Mouse (Mus musculus) cerebral cortex, adult 2 months (tissue): ENCODE data around the gene Polk.

Source experiments
- WGBS: fragments of 180-500 bp; shearing (Covaris S2); methylation state at CpG from one replicate; pipeline ENCODE4 v1.1.7; 2018; 5-methylcytosine and 5-hydroxymethylcytosine counted together

The Polk gene

GRCm38 (mm10) chr13:96542081-96542889 lies at the start of gene Polk, which contains the start of gene Col4a3bp:
Gene Polk (minus strand): TSS chr13:96542579.
Gene Col4a3bp (plus strand): TSS chr13:96542618.
- under 1% methylated on average over 49 of the region's 50 CpGs for WGBS

DNA sequence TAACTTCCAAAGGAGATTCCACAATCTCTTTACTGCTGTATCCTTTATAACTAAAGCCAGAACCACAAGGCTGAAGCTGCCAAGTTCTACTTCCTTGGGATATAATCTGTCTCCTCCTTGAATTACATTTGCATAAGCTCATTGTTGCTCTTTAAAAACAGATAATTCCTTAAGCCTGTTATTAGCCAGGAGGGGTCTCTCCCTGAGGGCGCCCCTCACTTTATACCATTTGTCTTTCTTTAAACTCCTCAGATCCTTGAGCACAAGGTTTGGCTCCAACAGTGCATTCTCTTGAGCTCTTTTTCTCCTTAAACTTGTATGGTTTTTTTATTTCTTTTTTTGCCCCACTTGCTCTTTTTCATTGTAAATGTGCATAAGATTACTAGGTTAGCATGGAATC lies 46.3 kb upstream of the Polk start:
- 81% methylated on average over 1 of the region's 1 CpGs for whole genome bisulfite sequencing

GRCm38 (mm10) chr13:96586540-96586939 lies 44.2 kb upstream of the Polk start:
- WGBS: 89% methylated on average over 5 of the region's 5 CpGs

DNA sequence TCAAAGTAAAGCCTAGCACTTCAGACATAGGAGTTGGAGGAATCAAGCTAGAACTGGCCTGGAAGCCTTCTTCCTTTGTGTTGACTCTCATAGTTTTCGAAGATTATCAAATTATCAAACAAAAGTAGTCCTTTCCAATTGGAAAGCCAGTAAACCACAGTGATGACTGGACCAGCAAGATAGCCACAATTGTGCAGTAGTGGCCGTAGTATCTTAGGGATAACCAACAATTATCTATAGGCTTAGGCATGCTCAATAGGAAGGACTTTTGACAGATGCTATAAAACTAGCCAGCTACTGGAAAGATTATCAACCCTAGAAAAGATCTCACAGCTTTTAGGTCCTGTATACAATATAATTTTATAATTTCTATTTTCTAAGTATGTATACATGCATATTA lies 41.8 kb upstream of the Polk start:
- 92% methylated on average over 2 of the region's 2 CpGs for WGBS

DNA sequence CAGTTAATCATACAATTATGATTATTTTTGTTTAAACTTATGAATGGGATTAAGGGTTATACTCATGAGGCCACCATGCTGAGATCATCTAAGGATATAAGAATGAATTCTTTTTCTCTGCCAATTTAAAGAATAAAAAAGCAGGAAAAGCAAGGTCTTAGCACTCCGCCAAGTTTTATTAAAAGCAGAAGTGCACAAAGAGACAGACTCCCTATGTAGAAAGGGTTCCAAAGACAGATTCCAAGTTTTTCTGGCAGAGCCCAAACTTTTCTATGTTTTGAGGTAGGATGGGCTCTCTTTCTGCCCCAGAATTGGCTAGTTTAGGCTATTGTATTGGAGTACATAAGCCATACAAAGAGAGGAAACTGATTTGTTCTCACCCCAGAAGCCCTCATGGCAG lies 37.6 kb upstream of the Polk start:
- WGBS: 45% methylated on average over 1 of the region's 1 CpGs

DNA sequence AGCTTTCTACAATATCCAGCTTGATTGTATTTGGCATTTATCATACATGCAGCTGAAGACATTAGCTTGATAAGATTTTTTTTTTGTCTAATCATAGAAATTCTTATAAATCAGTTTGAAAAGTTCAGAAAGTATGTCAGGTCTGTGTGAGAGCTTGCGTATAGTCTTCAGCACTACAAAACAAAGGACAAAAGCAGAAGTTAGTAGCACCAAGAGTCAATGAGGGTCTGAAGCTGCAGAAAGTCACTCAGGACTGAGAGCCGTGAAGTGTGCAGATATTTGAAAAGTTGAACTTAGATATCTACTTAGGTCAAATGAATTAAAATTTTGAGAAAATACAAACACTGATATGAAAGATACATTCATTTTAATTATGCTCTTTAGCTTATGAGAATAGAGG lies 36.7 kb upstream of the Polk start:
- 68% methylated on average over 2 of the region's 2 CpGs for WGBS

GRCm38 (mm10) chr13:96574170-96574569 lies 31.8 kb upstream of the Polk start:
- WGBS: 77% methylated on average over 2 of the region's 2 CpGs

DNA sequence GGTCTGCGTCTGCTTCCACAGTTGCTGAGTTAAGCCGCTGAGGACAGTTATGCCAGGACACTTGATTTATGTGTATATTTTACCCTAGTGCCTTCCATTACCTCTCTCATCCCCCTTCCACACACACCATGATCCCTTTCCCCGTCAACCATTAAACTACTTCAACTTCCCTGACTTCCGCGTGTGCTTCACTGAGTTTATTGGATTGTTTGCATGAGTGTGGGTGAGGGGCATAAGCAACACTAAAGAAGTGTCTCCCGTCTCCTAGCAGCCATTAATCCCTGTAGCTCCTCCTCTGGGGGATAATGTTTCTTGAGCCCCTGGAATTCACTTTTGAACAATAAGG lies 28.6 kb upstream of the Polk start:
- 80% methylated on average over 6 of the region's 6 CpGs for WGBS

DNA sequence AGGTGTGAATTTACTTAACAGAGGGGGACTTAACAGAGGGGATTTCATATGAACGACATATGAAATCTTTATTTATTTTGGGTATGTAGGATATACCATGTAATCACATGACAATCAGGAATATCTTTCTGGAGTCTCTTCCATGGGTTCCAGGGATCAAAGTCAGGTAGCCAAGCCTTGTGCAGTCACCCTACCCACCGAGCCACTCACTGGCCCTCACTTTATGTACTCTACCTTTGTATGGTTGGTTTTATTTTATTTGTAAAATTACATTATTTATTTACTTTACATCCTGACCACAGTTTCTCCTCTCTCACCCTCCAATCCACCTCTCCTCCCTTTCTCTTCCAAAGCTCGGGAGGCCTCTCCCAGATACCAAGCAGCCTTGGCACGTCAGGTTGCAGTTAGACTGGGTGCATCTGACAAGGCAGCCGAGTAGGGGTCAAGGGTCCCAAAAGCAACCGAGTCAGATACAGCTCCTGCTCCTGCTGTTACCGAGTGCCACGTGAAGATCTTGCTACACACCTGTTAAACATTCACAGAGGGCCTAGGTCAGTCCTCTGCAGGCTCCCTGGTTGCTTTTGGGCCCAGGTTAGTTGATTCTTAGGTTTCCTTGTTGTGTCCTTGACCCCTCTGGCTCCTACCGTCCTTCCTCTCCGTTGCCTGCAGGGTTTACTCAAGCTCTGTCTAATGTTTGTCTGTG lies 28.1 kb upstream of the Polk start:
- 74% methylated on average over 10 of the region's 10 CpGs for WGBS

GRCm38 (mm10) chr13:96567977-96568376 lies 25.6 kb upstream of the Polk start:
- 61% methylated on average over 6 of the region's 6 CpGs for WGBS

DNA sequence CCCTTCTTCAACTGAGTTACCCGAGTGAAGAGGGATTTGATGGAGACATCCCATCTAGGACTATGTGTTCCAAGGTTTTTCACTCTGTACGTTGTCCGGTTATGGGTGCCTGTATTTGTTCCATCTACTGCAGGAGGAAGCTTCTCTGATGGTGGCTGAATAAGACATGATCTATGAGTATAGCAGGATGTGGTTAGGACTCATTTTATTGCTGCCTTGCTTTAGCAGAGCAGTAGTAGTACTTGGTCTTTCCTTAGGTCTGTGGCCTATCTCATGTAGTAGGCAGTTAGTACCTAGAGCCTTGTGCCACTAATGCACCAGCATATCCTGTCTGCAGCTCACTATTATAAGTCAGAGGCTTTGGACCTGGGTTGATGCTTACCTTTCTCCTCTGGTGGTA lies 12.7 kb upstream of the Polk start:
- 89% methylated on average over 3 of the region's 3 CpGs for WGBS

- 56% methylated on average over 4 of the region's 4 CpGs for WGBS
These were observed 5.6 kb upstream of the Polk start for GRCm38 (mm10) chr13:96547941-96548340.

DNA sequence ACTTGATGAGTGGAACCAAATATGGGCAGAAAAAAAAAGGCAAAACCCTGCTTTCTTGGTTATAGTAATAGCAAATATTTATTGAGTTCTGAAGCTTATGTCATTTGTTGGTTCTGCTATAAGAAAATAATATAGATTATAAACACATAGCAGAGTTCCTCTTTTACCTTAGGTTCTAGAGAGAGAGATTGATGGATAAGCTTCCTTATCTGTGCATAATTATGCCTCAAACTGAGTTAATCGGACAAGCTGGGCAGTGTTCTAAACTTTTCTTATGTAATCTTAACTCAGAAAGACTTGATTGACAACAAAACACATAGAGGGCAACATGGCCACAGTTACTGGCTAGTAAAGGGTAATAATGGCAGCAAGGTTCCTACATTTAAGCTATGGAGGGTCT lies 4.9 kb upstream of the Polk start:
- 60% methylated on average over 1 of the region's 1 CpGs for WGBS

DNA sequence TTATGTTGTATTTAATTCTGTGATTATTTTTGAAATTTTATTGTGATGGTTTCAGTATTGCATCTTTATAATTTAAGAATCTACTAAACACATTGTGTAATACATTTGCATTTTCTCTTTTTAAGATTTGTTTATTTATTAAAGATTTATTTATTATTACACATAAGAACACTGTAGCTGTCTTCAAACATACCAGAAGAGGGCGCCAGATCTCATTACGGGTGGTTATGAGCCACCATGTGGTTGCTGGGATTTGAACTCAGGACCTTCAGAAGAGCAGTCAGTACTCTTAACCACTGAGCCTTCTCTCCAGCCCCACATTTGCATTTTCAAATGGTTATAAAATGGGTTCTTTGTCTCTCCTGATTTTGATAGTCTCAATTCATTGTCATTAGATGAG lies 2.1 kb upstream of the Polk start:
- WGBS: 61% methylated on average over 2 of the region's 2 CpGs

DNA sequence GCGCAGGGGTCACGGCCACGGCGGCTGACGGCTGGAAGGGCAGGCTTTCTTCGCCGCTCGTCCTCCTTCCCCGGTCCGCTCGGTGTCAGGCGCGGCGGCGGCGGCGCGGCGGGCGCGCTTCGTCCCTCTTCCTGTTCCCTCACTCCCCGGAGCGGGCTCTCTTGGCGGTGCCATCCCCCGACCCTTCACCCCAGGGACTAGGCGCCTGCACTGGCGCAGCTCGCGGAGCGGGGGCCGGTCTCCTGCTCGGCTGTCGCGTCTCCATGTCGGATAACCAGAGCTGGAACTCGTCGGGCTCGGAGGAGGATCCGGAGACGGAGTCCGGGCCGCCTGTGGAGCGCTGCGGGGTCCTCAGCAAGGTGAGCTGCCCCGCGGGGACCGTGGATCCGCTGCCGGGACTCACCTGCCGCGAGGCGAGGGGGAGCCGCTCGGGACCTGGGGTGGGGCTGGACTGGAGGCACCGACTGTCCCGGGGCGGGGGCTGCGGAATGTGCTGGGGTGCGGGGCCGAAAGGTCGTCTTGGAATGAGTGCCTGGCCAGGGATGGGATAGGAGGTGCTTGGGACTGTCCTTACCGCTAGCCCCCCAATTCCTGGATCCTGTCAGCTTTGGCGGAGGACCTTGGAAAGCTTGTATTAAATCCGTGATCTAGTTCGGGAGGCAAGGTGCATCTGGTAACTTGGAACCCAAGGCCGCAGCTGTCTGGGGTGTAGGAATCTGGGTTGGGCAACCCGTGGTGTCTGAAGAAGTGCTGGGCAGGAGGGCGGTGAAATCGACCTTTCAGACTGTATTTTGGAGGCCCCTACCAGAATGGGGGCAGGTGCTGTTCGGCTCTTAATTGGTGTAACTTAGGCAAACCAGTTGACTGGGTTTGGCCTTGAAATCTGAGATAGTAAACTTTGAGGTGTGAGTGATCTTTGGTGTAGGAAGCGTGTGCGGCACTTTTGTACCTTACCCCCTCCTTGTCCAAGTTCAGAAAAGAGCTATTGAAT lies 817 bp upstream of the Polk start:
- under 1% methylated on average over 73 of the region's 73 CpGs for WGBS

- 51% methylated on average over 2 of the region's 2 CpGs for WGBS
These were observed 998 bp downstream of the Polk start for GRCm38 (mm10) chr13:96541381-96541780.

DNA sequence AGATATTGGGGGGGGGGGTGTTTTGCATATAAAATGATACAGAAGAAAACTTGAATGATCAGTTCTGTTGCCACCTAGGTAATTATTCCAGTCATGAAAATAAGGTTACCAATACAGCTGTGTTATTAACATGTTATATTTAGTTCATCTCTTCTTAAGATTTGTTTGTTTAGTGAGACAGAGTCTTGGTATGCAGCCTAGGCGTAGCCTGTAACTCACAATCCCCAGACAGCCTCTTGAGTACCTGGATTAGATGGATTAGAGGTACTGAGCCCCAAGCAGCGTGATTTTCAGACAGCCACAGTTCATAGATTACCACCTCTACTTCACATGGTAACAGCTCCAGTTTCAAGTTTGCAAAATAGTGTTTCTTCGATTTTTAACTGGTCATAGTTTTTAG lies 4.3 kb downstream of the Polk start:
- WGBS: 80% methylated on average over 3 of the region's 3 CpGs

DNA sequence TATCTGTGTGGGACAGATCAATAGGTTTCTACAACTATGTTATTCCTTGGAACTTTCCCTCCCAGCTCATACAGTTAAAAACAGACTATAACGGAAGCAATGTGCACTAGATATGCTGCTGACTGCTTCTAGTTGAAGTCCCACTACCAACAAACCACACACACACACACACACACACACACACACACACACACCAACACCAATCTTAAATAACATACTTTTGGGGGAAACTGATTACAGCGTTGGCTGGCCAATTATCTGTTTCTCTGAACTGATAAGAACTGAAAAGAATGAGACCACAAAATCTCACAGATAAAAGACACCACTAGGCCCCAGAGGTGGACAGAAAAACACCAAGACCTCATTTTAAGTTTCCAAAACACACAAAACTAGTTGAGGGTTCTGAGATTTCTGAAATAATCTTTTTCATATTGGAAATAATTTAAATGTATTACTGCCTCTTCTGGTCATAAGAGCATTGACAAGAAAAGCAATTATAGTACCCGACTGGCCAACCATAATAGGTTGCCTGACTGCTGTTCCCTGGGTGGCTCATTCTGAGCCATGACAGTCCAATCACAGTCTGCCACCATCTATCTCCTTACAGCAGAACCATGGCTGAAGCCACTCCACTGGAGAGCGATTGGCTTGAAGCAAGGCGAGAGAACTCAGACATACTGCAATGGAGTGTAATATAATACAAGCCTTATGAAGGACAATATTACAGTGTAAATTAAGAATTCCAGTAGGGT lies 5.4 kb downstream of the Polk start:
- WGBS: 91% methylated on average over 5 of the region's 5 CpGs

GRCm38 (mm10) chr13:96533742-96534141 lies 8.6 kb downstream of the Polk start:
- WGBS: 87% methylated on average over 2 of the region's 2 CpGs

GRCm38 (mm10) chr13:96532176-96532575 lies 10.2 kb downstream of the Polk start:
- 78% methylated on average over 6 of the region's 6 CpGs for WGBS

DNA sequence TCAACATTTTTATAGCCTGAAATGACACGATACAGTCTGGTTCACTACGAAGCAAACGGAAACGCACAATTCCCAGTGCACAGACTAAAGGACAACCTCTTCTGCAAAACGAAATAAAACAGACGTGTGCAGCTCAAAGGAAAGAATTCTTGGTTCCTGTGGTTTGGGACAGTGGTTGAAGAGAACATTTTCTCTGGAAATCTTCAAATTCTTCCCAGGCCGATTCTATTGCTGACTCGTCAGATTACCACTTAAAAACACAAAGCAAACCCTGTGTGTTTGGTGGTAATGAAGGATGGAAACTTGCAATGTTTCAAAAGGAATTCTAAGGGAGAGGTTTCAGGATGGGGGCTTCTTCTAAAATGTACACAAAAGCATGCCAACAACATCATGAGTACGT lies 12.3 kb downstream of the Polk start:
- 95% methylated on average over 9 of the region's 9 CpGs for WGBS
